Mouse (Mus musculus): ENCODE results near the gene Tex37.

Tex37 gene

GRCm38 (mm10) chr6:70880714-70881304, 37.9 kb downstream of the Tex37 start:
- peak; percentile 49 for DNase-seq (ENCODE audit: low spot score)

- DNase-seq (ENCODE audit: low spot score) = no peak
Measured at GRCm38 (mm10) chr6:70875017-70875416, 43.7 kb downstream of the Tex37 start.

- no peak for DNase-seq (ENCODE audit: low spot score)
Measured at GRCm38 (mm10) chr6:70874035-70874775, 44.5 kb downstream of the Tex37 start.

- DNase-seq (ENCODE audit: low spot score) = no peak
Measured at GRCm38 (mm10) chr6:70872570-70872969, 46.2 kb downstream of the Tex37 start.

GRCm38 (mm10) chr6:70872128-70872527, 46.6 kb downstream of the Tex37 start:
- no peak for DNase-seq (ENCODE audit: low spot score)

- no peak for DNase-seq (ENCODE audit: low spot score)
Measured at GRCm38 (mm10) chr6:70871511-70871980, 47.2 kb downstream of the Tex37 start.

- no peak for DNase-seq (ENCODE audit: low spot score)
Measured at GRCm38 (mm10) chr6:70867297-70867696, 51.4 kb downstream of the Tex37 start.

GRCm38 (mm10) chr6:70866761-70867160, 52.0 kb downstream of the Tex37 start:
- no peak for DNase-seq (ENCODE audit: low spot score)

GRCm38 (mm10) chr6:70864285-70864684, 54.4 kb downstream of the Tex37 start:
- DNase-seq (ENCODE audit: low spot score) = no peak

Measured in ovary, postnatal 10 days (tissue).